Mouse (Mus musculus) megakaryocyte, embryonic 14.5 days (primary cell): ENCODE measurements around the gene Bcl2.

Experiments used
- FLI1 ChIP-seq: IDR thresholded peaks from 2 replicates; pipeline ENCODE4 v1.6.1; 2012; ENCODE audit warnings: low read length, inconsistent platforms, mixed read lengths
- GATA1 ChIP-seq: IDR thresholded peaks from 3 replicates; pipeline ENCODE4 v1.6.1; 2012; ENCODE audit warnings: mixed read lengths, low read length, inconsistent platforms, borderline replicate concordance

DNA sequence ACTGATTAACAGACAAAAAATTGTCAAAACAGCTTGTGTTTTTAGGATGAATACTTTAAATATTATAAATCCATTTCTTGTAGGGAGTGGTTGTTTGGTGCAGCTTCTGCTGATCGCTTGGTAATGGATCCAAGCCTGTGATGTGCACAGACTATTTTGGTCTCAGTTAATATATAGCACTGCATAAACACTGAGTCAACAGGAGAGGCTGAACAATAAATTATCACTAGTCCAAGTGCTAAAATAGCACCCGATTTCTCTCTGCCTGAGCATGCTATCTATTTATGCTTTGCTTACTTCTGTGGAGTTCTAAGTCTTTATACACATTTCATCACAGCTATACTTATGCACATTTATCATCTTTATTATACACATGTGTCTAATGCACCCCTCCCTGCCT, 124.9 kb downstream of the Bcl2 start:
- TF ChIP-seq GATA1 (no peak), FLI1 (no peak)
